15 mouse cellular contexts compared by ENCODE assay signal in the genomic region with DNA sequence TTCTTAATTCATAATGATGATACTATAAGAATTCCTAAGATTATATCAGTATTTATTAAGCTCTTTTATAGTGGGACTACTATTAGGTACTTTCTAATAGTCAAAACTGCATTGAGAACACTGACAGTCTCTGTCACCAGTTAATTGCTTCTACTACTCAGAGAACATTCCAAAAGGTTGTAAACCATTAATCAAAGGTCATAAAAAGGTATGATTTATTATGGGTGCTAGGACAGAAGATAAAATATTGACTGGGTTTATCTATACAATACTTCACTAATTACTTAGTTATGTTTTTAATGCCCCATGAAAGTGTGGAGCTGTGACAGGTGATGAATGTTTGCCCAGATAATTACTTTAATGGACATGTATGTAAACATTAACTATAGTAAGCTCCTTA.
"Had no signal": no experiment of that assay in that cellular context is flagged by ENCODE, and none has a peak within 500 bp of the region (broad histone marks: within the 10 kb centered on the region; RNA-seq: fewer than 3 reads in every experiment).

No protein-coding gene starts in this region.

- H3K4me2 ChIP-seq: neural tube, embryonic 15.5 days; stomach, embryonic 15.5 days had no signal

- H3K9ac ChIP-seq: neural tube, embryonic 15.5 days; stomach, embryonic 15.5 days had no signal

- H3K36me3 ChIP-seq: neural tube, embryonic 15.5 days; stomach, embryonic 15.5 days had no signal

- H3K9me3 ChIP-seq: neural tube, embryonic 15.5 days; stomach, embryonic 15.5 days had no signal

- H3K4me3 ChIP-seq: neural tube, embryonic 15.5 days; stomach, embryonic 15.5 days had no signal

- DNase-seq: retina, postnatal 1 day; right cerebral cortex, adult 18-20 months; right cerebral cortex, postnatal 14 days; right cerebral cortex, postnatal 25 days; right cerebral cortex, postnatal 4 days; spleen, adult 18-20 months; thymus, adult 18-20 months; thymus, adult 2 months; thymus, postnatal 14 days; thymus, postnatal 25 days; thymus, postnatal 36 days; thymus, postnatal 4 days had no signal

- H3K4me1 ChIP-seq: neural tube, embryonic 15.5 days; stomach, embryonic 15.5 days had no signal

- H3K27me3 ChIP-seq: neural tube, embryonic 15.5 days; stomach, embryonic 15.5 days had no signal

- H3K27ac ChIP-seq: neural tube, embryonic 15.5 days; stomach, embryonic 15.5 days; stomach, postnatal 0 days had no signal
